Mouse (Mus musculus) cerebral cortex, adult 2 months (tissue): ENCODE data around the gene Gm47791.

Experiments used
- WGBS: fragments of 180-500 bp; shearing (Covaris S2); methylation state at CpG from one replicate; pipeline ENCODE4 v1.1.7; 2018; 5-methylcytosine and 5-hydroxymethylcytosine counted together

Gene Gm47791

GRCm38 (mm10) chr1:82724339-82725025, 46.6 kb downstream of the Gm47791 start, which contains the start of gene Mff:
Gene Mff, plus strand, starts transcription at chr1:82724890.
- WGBS, result 5% methylated on average over 38 of the region's 38 CpGs
